Mouse (Mus musculus): ENCODE measurements around the gene Ablim2.

DNA sequence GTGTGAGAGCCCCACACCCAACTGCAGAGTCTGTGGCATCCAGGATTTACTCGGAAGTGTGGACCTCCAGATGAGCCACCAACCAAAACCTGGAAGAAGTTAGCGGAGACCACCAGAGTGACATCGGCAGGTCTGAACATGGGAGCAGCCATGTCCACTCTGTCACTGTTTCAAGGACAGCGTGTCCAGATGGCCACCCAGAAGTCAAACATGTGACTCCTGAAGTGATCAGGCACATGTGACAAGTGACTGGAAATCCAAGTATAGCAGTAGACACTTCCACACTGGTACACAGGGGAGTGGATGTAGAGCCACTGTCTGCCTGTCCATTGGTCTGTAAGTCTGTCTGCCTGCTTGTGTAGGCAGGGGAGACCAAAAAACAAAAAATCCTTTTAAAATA, 47.0 kb downstream of the Ablim2 start:
- no peak for TF ChIP-seq CTCF (IDR thresholded peaks at IDR 0.05; ENCODE audit: borderline replicate concordance, control insufficient read depth, extremely low read depth, insufficient read depth, low read length, poor library complexity)
- no peak for TF ChIP-seq POLR2A (IDR thresholded peaks at IDR 0.05; ENCODE audit: control insufficient read depth, extremely low read depth, insufficient read depth, low read length, poor library complexity)
